8 mouse cellular contexts compared by ENCODE assay signal in genomic region chr16:50309411-50310042, GRCm38 (mm10).
DNase-seq lines count a peak whose midpoint lies in the region; ATAC-seq and TF ChIP-seq lines count a peak whose summit lies in the region.

No protein-coding gene starts in this region.

- H3K9ac ChIP-seq in intestine, embryonic 14.5 days (ENCODE audit: low read length), result no peak overlapping the region
- no peak overlapping the region for H3K9ac ChIP-seq in intestine, postnatal 0 days (ENCODE audit: low read depth, low read length)
- peak overlapping the region; percentile 28; the same call in 1 of the 2 replicates for H3K9ac ChIP-seq in heart, embryonic 12.5 days

- WGBS in intestine, embryonic 14.5 days, result 57% methylated on average over 9 of the region's 9 CpGs
- 63% methylated on average over 9 of the region's 9 CpGs for WGBS in intestine, postnatal 0 days
- WGBS in heart, embryonic 12.5 days, result 37% methylated on average over 9 of the region's 9 CpGs

- H3K4me1 ChIP-seq in intestine, embryonic 14.5 days (replicated peaks; ENCODE audit: control insufficient read depth, insufficient read depth, low read length), result peaks cover 6% of the 10 kb centered on the region; the same call in 1 of the 2 replicates
- no peaks in the 10 kb centered on the region for H3K4me1 ChIP-seq in intestine, postnatal 0 days (replicated peaks; ENCODE audit: control insufficient read depth, insufficient read depth, low read length)
- peaks cover 32% of the 10 kb centered on the region for H3K4me1 ChIP-seq in heart, embryonic 12.5 days (replicated peaks)

- no peak overlapping the region for H3K27ac ChIP-seq in intestine, embryonic 14.5 days (ENCODE audit: low read depth)
- no peak overlapping the region for H3K27ac ChIP-seq in intestine, postnatal 0 days (ENCODE audit: low read depth, low read length)
- peak overlapping the region; percentile 71 for H3K27ac ChIP-seq in heart, embryonic 12.5 days (ENCODE audit: poor library complexity, severe bottlenecking)

- ATAC-seq in intestine, embryonic 14.5 days (replicated peaks; ENCODE audit: low FRiP score, low TSS enrichment, low read depth), result 0 out of 2 replicates have a peak, but pooled peaks have one; percentile 36
- no peak for ATAC-seq in intestine, postnatal 0 days
- ATAC-seq in heart, embryonic 12.5 days (ENCODE audit: insufficient number of reproducible peaks, low FRiP score), result peak; percentile 79
- no peak for ATAC-seq in granulocyte monocyte progenitor cell, adult 5-6 weeks (replicated peaks; ENCODE audit: poor library complexity, severe bottlenecking)

- no peaks in the 10 kb centered on the region for H3K27me3 ChIP-seq in intestine, embryonic 14.5 days (replicated peaks; ENCODE audit: control insufficient read depth, insufficient read depth, low read length)
- H3K27me3 ChIP-seq in intestine, postnatal 0 days (replicated peaks; ENCODE audit: control insufficient read depth, insufficient read depth, low read length), result no peaks in the 10 kb centered on the region
- no peaks in the 10 kb centered on the region for H3K27me3 ChIP-seq in heart, embryonic 12.5 days (replicated peaks)

- DNase-seq in intestine, embryonic 14.5 days (ENCODE audit: low spot score), result peak; percentile 60
- peak; percentile 34 to 51 for DNase-seq in cerebellum, postnatal 4 days (ENCODE audit: low spot score in 2 of 2)
- peak; percentile 78 to 87 for DNase-seq in layer of hippocampus, adult 18-20 months (ENCODE audit: low spot score in 2 of 2)
- peak; percentile 64 for DNase-seq in lung, postnatal 25 days (ENCODE audit: low spot score)
- peak; percentile 25 to 79 for DNase-seq in urinary bladder, adult 18-20 months (ENCODE audit: low spot score in 2 of 2)

- no peak for TF ChIP-seq CTCF in intestine, postnatal 0 days (IDR thresholded peaks at IDR 0.05; ENCODE audit: low read depth)

- no peak overlapping the region for H3K4me3 ChIP-seq in intestine, embryonic 14.5 days (ENCODE audit: low read depth, low read length)
- H3K4me3 ChIP-seq in intestine, postnatal 0 days (ENCODE audit: low read depth, low read length), result no peak overlapping the region
- 0 out of 2 replicates have a peak overlapping the region, but pooled peaks have one; percentile 3 for H3K4me3 ChIP-seq in heart, embryonic 12.5 days

- H3K4me2 ChIP-seq in intestine, embryonic 14.5 days (ENCODE audit: low read length), result no peak overlapping the region
- no peak overlapping the region for H3K4me2 ChIP-seq in intestine, postnatal 0 days (replicated peaks; ENCODE audit: low read depth)
- peak overlapping the region; percentile 54 for H3K4me2 ChIP-seq in heart, embryonic 12.5 days

- H3K36me3 ChIP-seq in intestine, embryonic 14.5 days (ENCODE audit: control insufficient read depth, insufficient read depth, low read length), result no peaks in the 10 kb centered on the region
- no peaks in the 10 kb centered on the region for H3K36me3 ChIP-seq in intestine, postnatal 0 days (ENCODE audit: control insufficient read depth, insufficient read depth)
- no peaks in the 10 kb centered on the region for H3K36me3 ChIP-seq in heart, embryonic 12.5 days

- no peaks in the 10 kb centered on the region for H3K9me3 ChIP-seq in intestine, embryonic 14.5 days (ENCODE audit: control insufficient read depth, low read length)
- no peaks in the 10 kb centered on the region for H3K9me3 ChIP-seq in intestine, postnatal 0 days (ENCODE audit: control insufficient read depth)
- no peaks in the 10 kb centered on the region for H3K9me3 ChIP-seq in heart, embryonic 12.5 days (replicated peaks)

Comparison
In these comparisons a context has a peak if more than half of its experiments do, and no peak if none do; other contexts are left out.
1. ATAC-seq: peak in intestine, embryonic 14.5 days (single experiment) and heart, embryonic 12.5 days (single experiment); none in intestine, postnatal 0 days (single experiment) and granulocyte monocyte progenitor cell, adult 5-6 weeks (single experiment).
2. Peak in every context shown above with its lines, with median percentiles within 50 percentile points of each other: DNase-seq.